ENCODE assay signal across 13 mouse cellular contexts in genomic region chr7:4503100-4503499, GRCm38 (mm10). TPM values are rescaled to one million over a fixed set of nuclear protein-coding genes. Genes with fewer than 3 reads are reported as not detected.
DNase-seq lines count a peak whose midpoint lies in the region; ATAC-seq and TF ChIP-seq lines count a peak whose summit lies in the region.
"Had no signal": no experiment of that assay in that cellular context is flagged by ENCODE, and none has a peak within 500 bp of the region (broad histone marks: within the 10 kb centered on the region; RNA-seq: fewer than 3 reads in every experiment).

No protein-coding gene starts in this region.

- 0 out of 2 replicates have a peak overlapping the region, but pooled peaks have one; percentile 89 for H3K4me2 ChIP-seq in hindbrain, embryonic 13.5 days
- H3K4me2 ChIP-seq in lung, embryonic 15.5 days: no peak overlapping the region
- H3K4me2 ChIP-seq in myocyte (ENCODE audit: low read depth): no peak overlapping the region

- DNase-seq in cerebellum, adult 11-12 months: peak; percentile 47
- no peak for DNase-seq in hindbrain, embryonic 10.5 days (ENCODE audit: low spot score)
- no peak for DNase-seq in lung, postnatal 36 days
- DNase-seq in urinary bladder, postnatal 36 days (ENCODE audit: low spot score in 2 of 2): no peak
- DNase-seq: adrenal gland, postnatal 25 days had no signal

- no peak for ATAC-seq in cerebellum, adult (ENCODE audit: insufficient number of reproducible peaks, low FRiP score, low TSS enrichment)
- no peak for ATAC-seq in hindbrain, embryonic 13.5 days (ENCODE audit: low FRiP score)
- ATAC-seq in lung, embryonic 15.5 days (ENCODE audit: borderline replicate concordance, extremely low read depth, low FRiP score, low TSS enrichment): no peak
- ATAC-seq: hindbrain, postnatal 0 days had no signal

- H3K9me3 ChIP-seq in hindbrain, embryonic 13.5 days: no peaks in the 10 kb centered on the region
- peaks cover 4% of the 10 kb centered on the region; the same call in 1 of the 2 replicates for H3K9me3 ChIP-seq in hindbrain, embryonic 10.5 days
- H3K9me3 ChIP-seq in lung, embryonic 15.5 days: no peaks in the 10 kb centered on the region
- H3K9me3 ChIP-seq: embryonic facial prominence, embryonic 12.5 days; neural tube, embryonic 12.5 days had no signal

- H3K79me2 ChIP-seq in myocyte (ENCODE audit: control insufficient read depth, insufficient read depth): peaks cover 29% of the 10 kb centered on the region

- no peak overlapping the region for H3ac ChIP-seq in myocyte (ENCODE audit: control insufficient read depth, insufficient read length)

- 0 out of 2 replicates have a peak, but pooled peaks cover under 1% of the 10 kb centered on the region for H3K27me3 ChIP-seq in hindbrain, embryonic 13.5 days
- H3K27me3 ChIP-seq in hindbrain, embryonic 10.5 days (ENCODE audit: insufficient read depth, poor library complexity, severe bottlenecking): no peaks in the 10 kb centered on the region
- no peaks in the 10 kb centered on the region for H3K27me3 ChIP-seq in lung, embryonic 15.5 days
- no peaks in the 10 kb centered on the region for H3K27me3 ChIP-seq in myocyte (ENCODE audit: control insufficient read depth, insufficient read depth, insufficient read length)
- H3K27me3 ChIP-seq: CH12.LX; embryonic facial prominence, embryonic 12.5 days; neural tube, embryonic 12.5 days had no signal

- no peaks in the 10 kb centered on the region for H3K36me3 ChIP-seq in hindbrain, embryonic 13.5 days
- H3K36me3 ChIP-seq in hindbrain, embryonic 10.5 days: 0 out of 2 replicates have a peak, but pooled peaks cover 5% of the 10 kb centered on the region
- no peaks in the 10 kb centered on the region for H3K36me3 ChIP-seq in lung, embryonic 15.5 days
- H3K36me3 ChIP-seq in myocyte (ENCODE audit: control insufficient read depth, insufficient read depth): no peaks in the 10 kb centered on the region
- H3K36me3 ChIP-seq: embryonic facial prominence, embryonic 12.5 days; neural tube, embryonic 12.5 days had no signal

- 78% methylated on average over 4 of the region's 4 CpGs for WGBS in hindbrain, embryonic 13.5 days
- WGBS in hindbrain, embryonic 10.5 days: 82% methylated on average over 4 of the region's 4 CpGs
- 77% methylated on average over 4 of the region's 4 CpGs for WGBS in lung, embryonic 15.5 days

- no peak overlapping the region for H3K27ac ChIP-seq in hindbrain, embryonic 13.5 days
- no peak overlapping the region for H3K27ac ChIP-seq in hindbrain, embryonic 10.5 days
- 0 out of 2 replicates have a peak overlapping the region, but pooled peaks have one; percentile 96 for H3K27ac ChIP-seq in lung, embryonic 15.5 days
- H3K27ac ChIP-seq: embryonic facial prominence, embryonic 12.5 days; neural tube, embryonic 12.5 days had no signal

- H3K4me1 ChIP-seq in hindbrain, embryonic 13.5 days (replicated peaks): peaks cover 32% of the 10 kb centered on the region
- H3K4me1 ChIP-seq in hindbrain, embryonic 10.5 days (replicated peaks): peaks cover 42% of the 10 kb centered on the region
- peaks cover 27% of the 10 kb centered on the region for H3K4me1 ChIP-seq in lung, embryonic 15.5 days

- H3K4me3 ChIP-seq in hindbrain, embryonic 13.5 days: no peak overlapping the region
- no peak overlapping the region for H3K4me3 ChIP-seq in hindbrain, embryonic 10.5 days
- no peak overlapping the region for H3K4me3 ChIP-seq in lung, embryonic 15.5 days
- peak overlapping the region; percentile 53 for H3K4me3 ChIP-seq in myocyte

- H3K9ac ChIP-seq in hindbrain, embryonic 13.5 days: no peak overlapping the region
- no peak overlapping the region for H3K9ac ChIP-seq in lung, embryonic 15.5 days

- TF ChIP-seq POLR2A in myocyte (IDR thresholded peaks at IDR 0.05; ENCODE audit: insufficient read length, low read depth): no peak

TF ChIP-seq in myocyte, 11 proteins besides CTCF, POLR2A, EP300 and RAD21:
- TF ChIP-seq SRF (IDR thresholded peaks at IDR 0.05; ENCODE audit: control insufficient read depth, insufficient read length, low read depth) (no peak), MYOD1 (IDR thresholded peaks at IDR 0.05; ENCODE audit: control insufficient read depth in 1 of 3, insufficient read length in 2 of 3, low read depth in 2 of 3) (no peak), MAX (IDR thresholded peaks at IDR 0.05; ENCODE audit: low read depth) (no peak), E2F4 (IDR thresholded peaks at IDR 0.05; ENCODE audit: insufficient read depth) (no peak), MYOG (IDR thresholded peaks at IDR 0.05; ENCODE audit: control insufficient read depth in 1 of 3, insufficient read depth in 1 of 3, insufficient read length in 2 of 3, low read depth in 2 of 3) (no peak), POLR2AphosphoS2 (IDR thresholded peaks at IDR 0.05; ENCODE audit: insufficient read length, low read depth) (no peak), TCF3 (IDR thresholded peaks at IDR 0.05; ENCODE audit: insufficient read length, low read depth) (no peak), TCF12 (IDR thresholded peaks at IDR 0.05; ENCODE audit: insufficient read depth, poor library complexity, severe bottlenecking) (no peak), REST (IDR thresholded peaks at IDR 0.05; ENCODE audit: insufficient read depth, insufficient read length) (no peak), USF1 (IDR thresholded peaks at IDR 0.05; ENCODE audit: low read depth) (no peak)
TF ChIP-seq in myocyte: peak in this region for 0.

RNA-seq across cellular contexts. Expression of gene Ppp1r12c, which starts 1.6 kb away (rescaled TPM):
- polyA plus RNA-seq in hindbrain, embryonic 13.5 days (2015; fragmentation: Nextera tagmentation; extraction: Ambion mirVana): 39.6 and 49.7 TPM in 2 replicates
- polyA plus RNA-seq in hindbrain, embryonic 10.5 days (2016; fragmentation: Nextera tagmentation; extraction: Ambion mirVana): 40.8 and 45.8 TPM in 2 replicates
- polyA plus RNA-seq in lung, embryonic 15.5 days (2015; fragmentation: Nextera tagmentation; extraction: Ambion mirVana): 41.6 and 49.0 TPM in 2 replicates
- 39.0 TPM for polyA plus RNA-seq in myocyte (2012; fragmentation: generic; extraction: Trizol)

RNA-seq across cellular contexts. Expression of gene Tnnt1, which starts 13.1 kb away (rescaled TPM):
- polyA plus RNA-seq in hindbrain, embryonic 13.5 days (2015; fragmentation: Nextera tagmentation; extraction: Ambion mirVana): 7.4 and 7.5 TPM in 2 replicates
- polyA plus RNA-seq in hindbrain, embryonic 10.5 days (2016; fragmentation: Nextera tagmentation; extraction: Ambion mirVana): 5.7 and 6.2 TPM in 2 replicates
- polyA plus RNA-seq in lung, embryonic 15.5 days (2015; fragmentation: Nextera tagmentation; extraction: Ambion mirVana): 13.4 and 23.1 TPM in 2 replicates
- polyA plus RNA-seq in myocyte (2012; fragmentation: generic; extraction: Trizol): 1,403 TPM

RNA-seq across cellular contexts. Expression of gene Tnni3, which starts 20.9 kb away (rescaled TPM):
- 3.8 and 3.9 TPM in 2 replicates for polyA plus RNA-seq in hindbrain, embryonic 13.5 days (2015; fragmentation: Nextera tagmentation; extraction: Ambion mirVana)
- polyA plus RNA-seq in hindbrain, embryonic 10.5 days (2016; fragmentation: Nextera tagmentation; extraction: Ambion mirVana): 2.5 and 3.5 TPM in 2 replicates
- 79.8 and 114 TPM in 2 replicates for polyA plus RNA-seq in lung, embryonic 15.5 days (2015; fragmentation: Nextera tagmentation; extraction: Ambion mirVana)
- polyA plus RNA-seq in myocyte (2012; fragmentation: generic; extraction: Trizol): 13.3 TPM

RNA-seq across cellular contexts. Expression of gene Dnaaf3, which starts 29.2 kb away (rescaled TPM):
- 2.0 and 2.8 TPM in 2 replicates for polyA plus RNA-seq in hindbrain, embryonic 13.5 days (2015; fragmentation: Nextera tagmentation; extraction: Ambion mirVana)
- 2.5 and 2.9 TPM in 2 replicates for polyA plus RNA-seq in hindbrain, embryonic 10.5 days (2016; fragmentation: Nextera tagmentation; extraction: Ambion mirVana)
- polyA plus RNA-seq in lung, embryonic 15.5 days (2015; fragmentation: Nextera tagmentation; extraction: Ambion mirVana): 2.9 and 3.2 TPM in 2 replicates
- 2.2 TPM for polyA plus RNA-seq in myocyte (2012; fragmentation: generic; extraction: Trizol)

RNA-seq across cellular contexts. Expression of gene Eps8l1, which starts 42.6 kb away (rescaled TPM):
- polyA plus RNA-seq in hindbrain, embryonic 13.5 days (2015; fragmentation: Nextera tagmentation; extraction: Ambion mirVana): 9.3 and 10.6 TPM in 2 replicates
- 2.8 and 5.4 TPM in 2 replicates for polyA plus RNA-seq in hindbrain, embryonic 10.5 days (2016; fragmentation: Nextera tagmentation; extraction: Ambion mirVana)
- polyA plus RNA-seq in lung, embryonic 15.5 days (2015; fragmentation: Nextera tagmentation; extraction: Ambion mirVana): 14.1 and 15.5 TPM in 2 replicates
- 0.12 TPM for polyA plus RNA-seq in myocyte (2012; fragmentation: generic; extraction: Trizol)

Comparison
In these comparisons a context has a peak if more than half of its experiments do, and no peak if none do; other contexts are left out.
1. RNA of gene Tnnt1, which starts 13.1 kb away (polyA plus RNA-seq): 1,403 TPM in myocyte (single experiment); 13.4 to 23.1 TPM in lung, embryonic 15.5 days, 7.4 to 7.5 TPM in hindbrain, embryonic 13.5 days and 5.7 to 6.2 TPM in hindbrain, embryonic 10.5 days; every median in the first group is over 10 times any median in the second.